Mouse (Mus musculus) small intestine, adult 2 months (tissue): ENCODE data around the gene Cpvl. TPM values are rescaled to one million over a fixed set of nuclear protein-coding genes. Genes with fewer than 3 reads are reported as not detected.

Experiments
- H3K27ac ChIP-seq: fragments of 200-500 bp; 2 replicates; pipeline ENCODE4 v1.5.1; 2012; ENCODE audit warnings: low read depth, low read length, control low read depth, inconsistent platforms; ENCODE audit not compliant: insufficient read depth
- H3K27me3 ChIP-seq: fragments of 200-500 bp; 2 replicates; pipeline ENCODE4 v1.6.1; 2012; ENCODE audit warnings: mild to moderate bottlenecking, moderate library complexity, low read length, inconsistent platforms; ENCODE audit not compliant: control insufficient read depth, insufficient read depth
- H3K36me3 ChIP-seq: fragments of 200-500 bp; 2 replicates; pipeline ENCODE4 v1.6.1; 2012; ENCODE audit warnings: mild to moderate bottlenecking, low read length, control low read depth, inconsistent platforms; ENCODE audit not compliant: control insufficient read depth, insufficient read depth
- H3K4me1 ChIP-seq: fragments of 200-500 bp; 2 replicates; pipeline ENCODE4 v1.6.1; 2012; ENCODE audit warnings: low read length, inconsistent platforms, mixed read lengths; ENCODE audit not compliant: control insufficient read depth, insufficient read depth, insufficient read length
- H3K4me3 ChIP-seq: fragments of 200-500 bp; 2 replicates; pipeline ENCODE4 v1.5.1; 2012; ENCODE audit warnings: low read depth, mild to moderate bottlenecking, control low read depth, inconsistent platforms, low read length, moderate library complexity
- CTCF ChIP-seq: fragments of 200-500 bp; IDR thresholded peaks from 2 replicates; pipeline ENCODE4 v1.5.1; 2012; ENCODE audit warnings: low read depth, mild to moderate bottlenecking, control low read depth, inconsistent platforms, low read length, moderate library complexity, mixed read lengths; ENCODE audit not compliant: insufficient replicate concordance, insufficient read length; ENCODE audit errors: extremely low read depth
- POLR2A ChIP-seq: fragments of 200-500 bp; IDR thresholded peaks from 2 replicates; pipeline ENCODE4 v1.6.1; 2012; ENCODE audit warnings: low read depth, mild to moderate bottlenecking, control low read depth, inconsistent platforms, low read length, moderate library complexity
- WGBS: fragments of 180-500 bp; shearing (Covaris S2); methylation state at CpG from one replicate; pipeline ENCODE4 v1.1.7; 2018; 5-methylcytosine and 5-hydroxymethylcytosine counted together
- polyA plus RNA-seq: library from polyadenylated mRNA; depleted of rRNA; stranded (reverse); fragments of >200 nt; gene quantifications from 2 replicates; pipeline ENCODE4 v1.2.3, GENCODE M21; 2012

The Cpvl gene
- polyA plus RNA-seq, 1 experiment: 0.10 TPM

DNA sequence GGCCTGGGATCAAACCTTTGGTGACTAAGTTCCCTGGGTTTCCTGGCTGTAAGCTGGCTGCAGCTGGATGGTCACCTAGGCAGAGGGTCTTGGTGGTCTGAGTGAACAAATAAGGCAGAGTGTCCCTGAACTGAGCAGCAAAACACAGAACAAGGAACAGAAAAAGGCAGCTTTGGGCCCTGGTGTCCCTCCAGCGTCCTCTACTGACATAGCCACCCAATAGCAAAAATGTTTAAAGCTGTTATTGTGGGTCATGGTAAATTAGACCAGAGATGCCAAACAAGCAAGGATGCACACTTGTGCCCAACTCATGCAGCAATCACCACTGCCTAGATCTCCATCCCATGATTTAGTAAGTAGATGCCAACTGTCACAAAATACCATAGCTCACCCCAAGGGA is 16.5 kb downstream of the Cpvl start:
- no peak overlapping the region for H3K27ac ChIP-seq
- 97% methylated on average over 1 of the region's 1 CpGs for WGBS
- H3K36me3 ChIP-seq: no peaks in the 10 kb centered on the region
- H3K4me1 ChIP-seq: no peaks in the 10 kb centered on the region
- no peak overlapping the region for H3K4me3 ChIP-seq
- no peaks in the 10 kb centered on the region for H3K27me3 ChIP-seq
- TF ChIP-seq POLR2A (no peak), CTCF (no peak)

DNA sequence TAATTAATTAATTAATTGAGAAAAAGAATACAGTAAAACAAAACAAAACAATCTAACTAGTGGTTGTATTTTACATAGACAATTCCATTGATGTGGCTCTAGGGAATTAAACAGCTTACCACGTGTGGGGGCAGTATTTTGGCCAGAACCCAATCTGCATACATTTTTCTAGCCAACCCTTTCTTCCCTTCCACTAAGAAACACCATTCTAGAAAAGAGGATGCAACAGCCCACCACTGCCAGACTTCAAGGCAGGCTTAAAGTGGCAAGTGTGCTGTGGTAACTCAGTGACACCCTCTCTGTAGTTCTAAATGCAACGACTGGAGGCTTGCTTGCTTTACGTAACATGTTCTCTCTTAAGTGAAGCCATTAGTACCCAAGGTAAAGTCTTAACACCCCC is 18.6 kb downstream of the Cpvl start:
- WGBS: 72% methylated on average over 3 of the region's 3 CpGs
- no peaks in the 10 kb centered on the region for H3K27me3 ChIP-seq
- no peak overlapping the region for H3K4me3 ChIP-seq
- TF ChIP-seq POLR2A (no peak), CTCF (no peak)
- H3K36me3 ChIP-seq: no peaks in the 10 kb centered on the region
- H3K4me1 ChIP-seq: no peaks in the 10 kb centered on the region
- no peak overlapping the region for H3K27ac ChIP-seq

DNA sequence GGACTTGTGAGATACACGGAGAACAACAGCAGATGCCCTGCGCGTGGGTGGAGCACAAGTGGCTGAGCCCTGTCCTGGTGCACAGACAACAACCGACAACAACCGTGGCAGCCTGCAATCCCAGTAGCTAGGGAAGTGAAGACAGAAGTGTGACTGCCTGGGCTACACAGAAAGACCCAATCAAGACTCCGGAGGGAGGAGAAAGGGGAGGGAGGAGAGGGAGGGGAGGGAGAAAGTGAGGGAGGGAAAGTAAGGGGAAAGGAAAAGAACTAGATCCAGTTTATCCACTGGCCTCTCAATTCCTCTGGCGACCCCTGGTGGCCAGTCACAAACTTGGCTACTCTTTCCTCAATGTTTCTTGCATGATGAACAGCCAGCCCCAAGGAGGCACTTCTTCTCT is 20.1 kb downstream of the Cpvl start:
- no peak overlapping the region for H3K27ac ChIP-seq
- H3K27me3 ChIP-seq: no peaks in the 10 kb centered on the region
- TF ChIP-seq POLR2A (no peak), CTCF (peak; percentile 84)
- no peaks in the 10 kb centered on the region for H3K36me3 ChIP-seq
- 18% methylated on average over 7 of the region's 7 CpGs for WGBS
- no peaks in the 10 kb centered on the region for H3K4me1 ChIP-seq
- peak overlapping the region; percentile 16; the same call in 1 of the 2 replicates for H3K4me3 ChIP-seq

DNA sequence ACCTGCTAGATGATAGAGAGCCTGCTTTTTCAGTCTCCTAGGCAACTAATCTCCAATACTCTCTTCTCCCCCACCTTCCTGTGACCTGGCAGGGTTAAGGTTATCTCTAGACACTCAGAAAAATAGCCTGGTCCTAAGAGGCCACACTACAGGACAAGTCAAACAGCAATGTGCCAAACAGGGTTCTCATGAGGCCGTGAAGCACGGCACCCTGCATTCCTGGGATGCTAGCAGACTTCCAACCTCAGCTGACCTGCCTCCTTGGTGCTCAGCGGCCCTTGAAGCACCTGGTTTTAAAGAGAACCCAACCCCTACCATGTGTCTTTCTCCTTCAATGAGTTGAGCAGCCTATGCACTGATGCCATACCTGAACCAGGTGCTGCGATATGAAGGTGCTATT is 22.0 kb downstream of the Cpvl start:
- no peaks in the 10 kb centered on the region for H3K27me3 ChIP-seq
- TF ChIP-seq CTCF (no peak), POLR2A (no peak)
- no peaks in the 10 kb centered on the region for H3K4me1 ChIP-seq
- no peak overlapping the region for H3K4me3 ChIP-seq
- no peaks in the 10 kb centered on the region for H3K36me3 ChIP-seq
- H3K27ac ChIP-seq: no peak overlapping the region
- 78% methylated on average over 4 of the region's 4 CpGs for WGBS

DNA sequence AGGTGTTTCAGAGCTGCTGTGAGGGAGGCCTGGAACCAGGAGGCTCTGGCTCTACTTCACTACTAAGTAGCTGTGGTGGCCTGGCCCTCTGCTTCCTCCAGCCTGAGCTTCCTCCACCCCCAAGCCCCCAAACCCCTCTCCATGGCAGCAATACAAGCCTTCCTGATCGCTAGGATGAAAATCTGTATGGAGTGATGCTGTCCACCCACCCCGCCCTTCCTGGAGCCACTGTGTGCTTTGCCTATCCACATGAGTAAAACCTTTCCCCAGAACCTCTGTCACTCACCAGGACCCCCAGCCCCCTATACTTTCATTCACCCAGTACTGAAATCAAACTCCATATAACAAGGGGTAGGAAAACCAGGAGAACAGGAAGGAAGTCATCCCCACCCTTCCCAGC is 22.6 kb downstream of the Cpvl start:
- no peaks in the 10 kb centered on the region for H3K27me3 ChIP-seq
- 77% methylated on average over 2 of the region's 2 CpGs for WGBS
- no peaks in the 10 kb centered on the region for H3K36me3 ChIP-seq
- no peak overlapping the region for H3K27ac ChIP-seq
- H3K4me1 ChIP-seq: no peaks in the 10 kb centered on the region
- TF ChIP-seq POLR2A: no peak
- TF ChIP-seq CTCF: no peak
- H3K4me3 ChIP-seq: no peak overlapping the region

DNA sequence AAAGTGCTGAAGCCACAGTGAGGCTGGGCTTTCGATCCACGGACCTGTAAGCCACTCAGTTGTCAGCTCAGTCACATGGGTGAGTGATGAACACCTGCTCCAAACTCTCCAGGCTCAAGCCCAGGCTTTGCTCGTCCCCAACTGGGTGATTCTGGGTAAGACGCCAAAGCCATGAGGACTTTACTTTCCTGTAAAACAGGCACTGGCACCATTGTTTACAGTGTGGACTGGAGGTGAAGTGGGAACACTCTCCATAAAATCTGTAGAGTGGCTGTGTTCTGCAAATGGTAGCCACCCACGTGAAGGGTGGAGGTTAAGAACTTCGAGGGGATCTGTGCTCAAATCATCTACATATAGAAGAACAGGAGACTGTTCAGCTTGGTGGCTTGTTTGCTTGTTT is 23.2 kb downstream of the Cpvl start:
- Histone ChIP-seq H3K36me3 (no peaks in the 10 kb centered on the region), H3K4me1 (no peaks in the 10 kb centered on the region; the same call in 1 of the 2 replicates), H3K27me3 (no peaks in the 10 kb centered on the region), H3K4me3 (no peak overlapping the region), H3K27ac (no peak overlapping the region)
- 52% methylated on average over 6 of the region's 6 CpGs for WGBS
- TF ChIP-seq POLR2A (no peak), CTCF (no peak)

DNA sequence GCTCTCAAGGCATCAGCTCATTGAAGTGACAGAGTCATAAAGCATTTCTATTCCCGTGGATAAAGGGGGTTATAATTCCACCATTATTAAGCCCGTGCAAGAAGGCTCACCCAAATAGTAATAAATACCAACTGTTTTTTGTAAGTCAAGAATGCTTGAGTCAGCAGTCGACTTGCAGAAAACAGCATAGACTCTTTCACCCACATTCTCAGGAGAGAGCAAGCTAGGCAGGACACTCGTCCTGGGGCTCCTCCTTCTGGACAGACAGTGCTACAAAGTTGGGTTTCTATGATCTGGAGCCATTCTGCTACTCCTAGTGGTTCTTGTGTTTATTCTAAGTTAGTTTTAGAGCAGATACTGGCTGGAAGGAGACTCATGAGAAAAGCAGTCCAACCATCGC is 24.4 kb downstream of the Cpvl start:
- Histone ChIP-seq H3K4me1 (no peaks in the 10 kb centered on the region; the same call in 1 of the 2 replicates), H3K27ac (no peak overlapping the region), H3K4me3 (no peak overlapping the region), H3K27me3 (no peaks in the 10 kb centered on the region), H3K36me3 (no peaks in the 10 kb centered on the region)
- TF ChIP-seq CTCF (peak; percentile 51; the same call in 1 of the 2 replicates), POLR2A (no peak)
- 19% methylated on average over 5 of the region's 5 CpGs for WGBS

DNA sequence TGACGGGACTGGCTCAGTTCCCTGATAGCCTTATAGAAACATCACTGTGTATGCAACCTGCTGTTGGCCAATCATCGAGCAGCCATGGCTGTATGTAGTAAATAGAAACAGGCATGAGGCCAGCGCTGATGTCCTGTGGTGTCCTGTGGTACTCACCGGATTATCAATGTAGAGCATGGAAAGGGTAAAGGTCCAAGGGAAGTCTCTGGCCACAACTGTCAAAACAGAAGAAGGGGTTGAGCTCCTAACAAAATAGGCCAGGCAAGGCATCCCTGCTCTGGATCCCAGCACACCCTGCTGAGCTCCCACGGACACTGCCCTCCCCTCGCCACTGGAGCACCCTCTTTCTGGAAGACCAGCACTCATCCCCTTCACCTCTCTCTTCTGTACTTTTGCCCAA is 25.1 kb downstream of the Cpvl start:
- no peak overlapping the region for H3K4me3 ChIP-seq

More for the DNA sequence above, 25.1 kb downstream of the Cpvl start:
- Histone ChIP-seq H3K27ac (no peak overlapping the region), H3K27me3 (no peaks in the 10 kb centered on the region), H3K36me3 (no peaks in the 10 kb centered on the region), H3K4me1 (no peaks in the 10 kb centered on the region; the same call in 1 of the 2 replicates)
- TF ChIP-seq CTCF: no peak
- TF ChIP-seq POLR2A: no peak
- 89% methylated on average over 6 of the region's 6 CpGs for WGBS
